Mouse (Mus musculus) kidney, adult 2 months (tissue): ENCODE data around the gene Pde3a. TPM values are rescaled to one million over a fixed set of nuclear protein-coding genes. Genes with fewer than 3 reads are reported as not detected.

Source experiments
- DNase-seq: peaks from one replicate; pipeline ENCODE4 v3.0.0; 2021
- H3K27ac ChIP-seq: fragments of 200-500 bp; 2 replicates; pipeline ENCODE4 v1.5.1; 2012; ENCODE audit warnings: low read depth, low read length, control low read depth, inconsistent platforms; ENCODE audit not compliant: insufficient read depth
- H3K27me3 ChIP-seq: fragments of 200-500 bp; replicated peaks from 2 replicates; pipeline ENCODE4 v1.6.1; 2012; ENCODE audit warnings: mild to moderate bottlenecking, moderate library complexity, low read length, inconsistent platforms; ENCODE audit not compliant: control insufficient read depth, insufficient read depth
- H3K36me3 ChIP-seq: fragments of 200-500 bp; 2 replicates; pipeline ENCODE4 v1.6.1; 2012; ENCODE audit warnings: mild to moderate bottlenecking, moderate library complexity, low read length, inconsistent platforms; ENCODE audit not compliant: control insufficient read depth, insufficient read depth
- H3K4me1 ChIP-seq: fragments of 200-500 bp; 2 replicates; pipeline ENCODE4 v1.6.1; 2011; ENCODE audit warnings: low read length; ENCODE audit not compliant: control insufficient read depth, insufficient read depth
- H3K4me3 ChIP-seq: fragments of 200-500 bp; 2 replicates; pipeline ENCODE4 v1.5.1; 2011; ENCODE audit warnings: mild to moderate bottlenecking, low read depth, low read length, control low read depth; ENCODE audit not compliant: insufficient read depth
- CTCF ChIP-seq: fragments of 200-500 bp; conservative IDR thresholded peaks from 2 replicates; pipeline ENCODE4 v1.5.1; 2011; ENCODE audit warnings: low read depth, mild to moderate bottlenecking, control low read depth, low read length, moderate library complexity, mixed read lengths; ENCODE audit not compliant: insufficient read depth, insufficient read length
- POLR2A ChIP-seq: fragments of 200-500 bp; IDR thresholded peaks from one replicate; pipeline ENCODE4 v1.6.1; 2011; ENCODE audit warnings: low read depth, low read length, control low read depth
- WGBS: fragments of 180-500 bp; shearing (Covaris S2); methylation state at CpG from one replicate; pipeline ENCODE4 v1.1.7; 2018; 5-methylcytosine and 5-hydroxymethylcytosine counted together
- polyA plus RNA-seq: library from polyadenylated mRNA; depleted of rRNA; stranded (reverse); fragments of >200 nt; gene quantifications from 2 replicates; pipeline ENCODE4 v1.2.3, GENCODE M21; 2012

The Pde3a gene
- polyA plus RNA-seq, 1 experiment, result 4.1 TPM

GRCm38 (mm10) chr6:141292826-141293459 is 43.9 kb downstream of the Pde3a start:
- no peaks in the 10 kb centered on the region for H3K4me1 ChIP-seq
- H3K27ac ChIP-seq, result no peak overlapping the region
- H3K27me3 ChIP-seq, result no peaks in the 10 kb centered on the region; the same call in 1 of the 2 replicates
- TF ChIP-seq CTCF, result no peak
- TF ChIP-seq POLR2A, result no peak
- 90% methylated on average over 10 of the region's 10 CpGs for WGBS
- H3K4me3 ChIP-seq, result no peak overlapping the region
- H3K36me3 ChIP-seq, result no peaks in the 10 kb centered on the region
- no peak for DNase-seq

DNA sequence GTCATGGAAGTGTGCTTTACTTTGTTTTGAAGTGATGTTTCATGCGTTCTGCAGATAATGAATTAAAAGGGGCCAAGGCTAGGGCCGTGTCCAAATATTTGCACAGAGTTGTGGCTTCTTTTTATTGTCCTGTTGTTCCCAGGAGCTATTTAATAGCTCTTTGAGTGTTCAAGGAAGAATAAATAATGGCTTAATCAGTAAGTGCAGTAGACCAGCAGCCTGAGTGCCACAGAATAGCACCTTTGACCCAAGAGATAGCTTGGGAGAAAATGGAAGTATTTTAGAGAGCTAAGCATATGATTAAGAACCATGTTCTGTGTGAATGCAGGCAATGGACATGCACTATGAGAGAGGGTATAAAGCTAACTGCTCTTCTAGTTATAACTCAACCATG is 44.4 kb downstream of the Pde3a start:
- no peak overlapping the region for H3K27ac ChIP-seq
- H3K4me1 ChIP-seq, result no peaks in the 10 kb centered on the region
- no peak for DNase-seq
- TF ChIP-seq CTCF (no peak), POLR2A (no peak)
- no peaks in the 10 kb centered on the region for H3K36me3 ChIP-seq
- WGBS, result 25% methylated on average over 2 of the region's 2 CpGs
- H3K4me3 ChIP-seq, result no peak overlapping the region
- no peaks in the 10 kb centered on the region; the same call in 1 of the 2 replicates for H3K27me3 ChIP-seq

DNA sequence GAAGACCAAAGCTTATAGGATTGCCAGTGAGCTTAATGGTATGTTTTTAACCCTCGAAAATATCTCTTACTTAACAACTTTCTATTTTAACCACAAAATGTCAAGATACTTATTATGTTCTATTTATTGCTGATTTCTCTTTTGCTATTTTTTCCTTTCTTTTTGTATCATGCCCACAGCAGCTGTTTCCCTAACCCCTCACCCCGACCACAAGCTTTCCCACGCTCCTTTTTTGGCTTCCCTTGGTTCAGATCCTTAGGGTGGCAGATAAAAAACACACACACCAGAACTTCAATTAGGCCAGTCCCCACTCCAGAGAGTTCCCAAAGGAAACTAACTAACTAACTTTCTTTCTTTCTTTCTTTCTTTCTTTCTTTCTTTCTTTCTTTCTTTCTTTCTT is 46.2 kb downstream of the Pde3a start:
- TF ChIP-seq POLR2A (no peak), CTCF (no peak)
- no peak overlapping the region for H3K4me3 ChIP-seq
- DNase-seq, result no peak
- WGBS, result 63% methylated on average over 3 of the region's 3 CpGs
- H3K27ac ChIP-seq, result no peak overlapping the region
- no peaks in the 10 kb centered on the region for H3K36me3 ChIP-seq
- H3K4me1 ChIP-seq, result no peaks in the 10 kb centered on the region
- H3K27me3 ChIP-seq, result no peaks in the 10 kb centered on the region; the same call in 1 of the 2 replicates

- Histone ChIP-seq H3K27me3 (no peaks in the 10 kb centered on the region), H3K36me3 (no peaks in the 10 kb centered on the region), H3K4me3 (no peak overlapping the region), H3K27ac (no peak overlapping the region), H3K4me1 (no peaks in the 10 kb centered on the region)
- WGBS, result 83% methylated on average over 14 of the region's 14 CpGs
- DNase-seq, result no peak
- TF ChIP-seq CTCF (no peak), POLR2A (no peak)
Observed at GRCm38 (mm10) chr6:141301750-141302748, 53.0 kb downstream of the Pde3a start.

DNA sequence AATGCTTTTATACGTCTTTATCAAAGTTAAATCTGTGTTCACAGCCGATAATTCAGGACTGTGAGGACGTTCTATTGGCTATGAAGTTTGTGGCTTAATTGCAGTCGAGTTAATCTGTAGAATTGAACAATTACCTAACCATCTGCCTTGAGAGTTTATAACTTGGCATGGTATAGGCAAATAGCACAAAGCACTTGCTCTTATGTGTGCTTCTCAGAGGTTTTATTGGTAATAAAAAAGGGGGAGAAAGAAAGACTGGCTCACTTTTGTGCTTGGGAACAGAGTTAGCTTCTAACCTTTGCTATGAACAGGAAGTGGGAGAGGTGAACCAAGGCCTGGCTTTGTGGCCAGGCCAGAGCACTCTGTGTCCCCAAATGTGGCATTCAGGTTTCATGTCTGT is 53.8 kb downstream of the Pde3a start:
- no peaks in the 10 kb centered on the region for H3K27me3 ChIP-seq
- no peak overlapping the region for H3K4me3 ChIP-seq
- H3K4me1 ChIP-seq, result no peaks in the 10 kb centered on the region
- no peaks in the 10 kb centered on the region for H3K36me3 ChIP-seq
- H3K27ac ChIP-seq, result no peak overlapping the region
- 65% methylated on average over 4 of the region's 4 CpGs for WGBS
- TF ChIP-seq CTCF (no peak), POLR2A (no peak)
- DNase-seq, result no peak

DNA sequence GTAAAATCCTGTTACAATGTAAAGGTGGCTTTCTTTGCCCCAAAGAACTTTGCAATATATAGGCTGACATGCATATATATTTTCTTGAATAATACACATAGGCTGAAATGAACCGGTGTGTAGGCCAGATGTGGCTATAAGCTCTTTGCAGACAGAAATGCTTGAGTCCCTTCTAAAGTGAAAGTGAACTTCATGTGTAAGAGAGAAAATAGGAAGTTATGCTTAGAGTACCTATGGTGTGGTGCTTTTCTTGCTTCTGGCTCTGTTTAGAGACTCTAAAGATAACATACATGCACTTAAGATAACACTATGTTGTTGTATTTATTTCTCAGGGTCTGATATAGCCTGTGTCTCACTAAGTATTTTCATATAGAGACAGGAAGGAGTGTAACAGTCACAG is 58.3 kb downstream of the Pde3a start:
- Histone ChIP-seq H3K4me3 (no peak overlapping the region), H3K4me1 (no peaks in the 10 kb centered on the region; the same call in 1 of the 2 replicates), H3K27me3 (no peaks in the 10 kb centered on the region), H3K36me3 (no peaks in the 10 kb centered on the region), H3K27ac (no peak overlapping the region)
- no peak for DNase-seq
- TF ChIP-seq CTCF, result no peak
- TF ChIP-seq POLR2A, result no peak
- 80% methylated on average over 1 of the region's 1 CpGs for WGBS

- no peaks in the 10 kb centered on the region for H3K27me3 ChIP-seq
- TF ChIP-seq POLR2A (no peak), CTCF (no peak)
- no peak overlapping the region for H3K4me3 ChIP-seq
- H3K36me3 ChIP-seq, result no peaks in the 10 kb centered on the region
- WGBS, result 33% methylated on average over 2 of the region's 2 CpGs
- DNase-seq, result peak; percentile 58
- peak overlapping the region; percentile 18; the same call in 1 of the 2 replicates for H3K27ac ChIP-seq
- H3K4me1 ChIP-seq, result no peaks in the 10 kb centered on the region; the same call in 1 of the 2 replicates
Observed at GRCm38 (mm10) chr6:141308451-141308850, 59.4 kb downstream of the Pde3a start.
